In genomic region chr16:94526344-94527151, GRCm38 (mm10) we compare ENCODE assay signal across 8 mouse cellular contexts. TPM values are rescaled to one million over a fixed set of nuclear protein-coding genes. Genes with fewer than 3 reads are reported as not detected.
A peak's percentile ranks its signal among the peaks of the same experiment; 100 is the strongest.
DNase-seq lines count a peak whose midpoint lies in the region; ATAC-seq and TF ChIP-seq lines count a peak whose summit lies in the region.

Gene Vps26c (minus strand): TSS chr16:94526830.

- WGBS in hindbrain, embryonic 10.5 days = under 1% methylated on average over 93 of the region's 93 CpGs
- 2% methylated on average over 80 of the region's 93 CpGs for WGBS in lung, postnatal 0 days

- peak within 1 kb of the TSS; percentile 78 for H3K4me3 ChIP-seq in hindbrain, embryonic 10.5 days
- H3K4me3 ChIP-seq in lung, postnatal 0 days (ENCODE audit: low read depth, low read length) = peak within 1 kb of the TSS; percentile 91

- TF ChIP-seq EP300 in lung, postnatal 0 days (IDR thresholded peaks at IDR 0.05) = peak; percentile 78

- H3K4me1 ChIP-seq in hindbrain, embryonic 10.5 days (replicated peaks) = peaks cover 35% of the 10 kb centered on the region
- H3K4me1 ChIP-seq in lung, postnatal 0 days (ENCODE audit: insufficient read depth, low read depth, low read length) = peaks cover 8% of the 10 kb centered on the region; the same call in 1 of the 2 replicates

- no peaks in the 10 kb centered on the region for H3K27me3 ChIP-seq in hindbrain, embryonic 10.5 days (ENCODE audit: insufficient read depth, poor library complexity, severe bottlenecking)
- H3K27me3 ChIP-seq in lung, postnatal 0 days (replicated peaks; ENCODE audit: insufficient read depth, low read length) = no peaks in the 10 kb centered on the region

- peak within 1 kb of the TSS; percentile 94 for H3K27ac ChIP-seq in hindbrain, embryonic 10.5 days
- H3K27ac ChIP-seq in lung, postnatal 0 days (ENCODE audit: low read length) = peak within 1 kb of the TSS; percentile 97

- H3K4me2 ChIP-seq in lung, postnatal 0 days (replicated peaks; ENCODE audit: low read depth, low read length) = peak within 1 kb of the TSS; percentile 69

- DNase-seq in MEL-GATA-1-ER (ENCODE audit: extremely low read depth, low read depth) = peak; percentile 92
- DNase-seq in cerebellum, adult 9-10 months = peak; percentile 95
- DNase-seq in hindbrain, embryonic 10.5 days (ENCODE audit: low spot score) = peak; percentile 97
- peak; percentile 98 for DNase-seq in layer of hippocampus, adult 9-11 months
- DNase-seq in lung, postnatal 0 days (ENCODE audit: low spot score) = peak; percentile 98
- peak; percentile 94 for DNase-seq in ovary, postnatal 14 days (ENCODE audit: low spot score)
- peak; percentile 98 for DNase-seq in thymus, postnatal 14 days

- TF ChIP-seq CTCF in lung, postnatal 0 days (IDR thresholded peaks at IDR 0.05) = peak; percentile 30; the same call in 1 of the 2 replicates

- H3K9me3 ChIP-seq in hindbrain, embryonic 10.5 days = no peaks in the 10 kb centered on the region
- H3K9me3 ChIP-seq in lung, postnatal 0 days (ENCODE audit: low read length) = no peaks in the 10 kb centered on the region

- peak; percentile 88 for ATAC-seq in frontal cortex, adult (ENCODE audit: low TSS enrichment)
- peak; percentile 92 for ATAC-seq in lung, postnatal 0 days

- peak within 1 kb of the TSS; percentile 87 for H3K9ac ChIP-seq in lung, postnatal 0 days (replicated peaks; ENCODE audit: low read depth)

- H3K36me3 ChIP-seq in hindbrain, embryonic 10.5 days = no peaks in the 10 kb centered on the region
- no peaks in the 10 kb centered on the region for H3K36me3 ChIP-seq in lung, postnatal 0 days (ENCODE audit: insufficient read depth, low read length)

RNA-seq across cellular contexts. Expression of gene Vps26c, which starts in this region (rescaled TPM):
- polyA plus RNA-seq in hindbrain, embryonic 10.5 days (2016; fragmentation: Nextera tagmentation; extraction: Ambion mirVana) = 58.8 and 60.5 TPM in 2 replicates
- polyA plus RNA-seq in lung, postnatal 0 days (2015; fragmentation: Nextera tagmentation; extraction: Ambion mirVana) = 46.6 and 47.5 TPM in 2 replicates

Comparison
In these comparisons a context has a peak if more than half of its experiments do, and no peak if none do; other contexts are left out.
1. Peak in every context shown above with its lines: DNase-seq, ATAC-seq, H3K4me3 ChIP-seq and H3K27ac ChIP-seq.